Mouse (Mus musculus): Measurements from ENCODE around the gene Sox1.

GRCm38 (mm10) chr8:12389801-12390639 is 5.1 kb upstream of the Sox1 start:
- no peak for TF ChIP-seq CTCF (IDR thresholded peaks at IDR 0.05; ENCODE audit: low read depth)
- no peak for TF ChIP-seq EP300 (IDR thresholded peaks at IDR 0.05; ENCODE audit: low read depth)
